Comparison of ENCODE assay signal across 14 mouse cellular contexts in the genomic region with DNA sequence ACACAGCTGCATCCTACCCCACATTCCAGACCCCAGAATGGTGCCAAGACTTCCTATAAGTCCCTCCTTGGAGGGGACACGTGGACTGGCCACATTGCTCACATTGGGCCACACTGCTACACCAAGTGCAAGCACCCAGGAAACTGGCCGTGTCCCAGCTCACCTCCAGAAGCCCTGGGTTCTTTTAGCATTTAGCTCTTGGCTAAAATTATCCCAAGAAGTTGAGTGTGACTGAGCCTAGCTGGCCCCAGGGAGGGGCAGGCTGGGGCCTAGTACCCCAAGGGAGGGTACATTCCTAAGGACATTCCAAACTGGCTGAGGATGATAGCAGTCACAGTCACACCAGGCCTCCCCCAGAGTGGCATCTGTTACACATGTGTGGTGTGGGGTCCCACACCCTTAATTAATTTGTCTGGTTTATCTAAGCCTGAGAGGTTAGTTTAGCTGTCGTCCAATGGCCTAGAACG. TPM values are rescaled to one million over a fixed set of nuclear protein-coding genes. Genes with fewer than 3 reads are reported as not detected.
DNase-seq lines count a peak whose midpoint lies in the region; ATAC-seq and TF ChIP-seq lines count a peak whose summit lies in the region.
"Had no signal": no experiment of that assay in that cellular context is flagged by ENCODE, and none has a peak within 500 bp of the region (broad histone marks: within the 10 kb centered on the region; RNA-seq: fewer than 3 reads in every experiment).

No protein-coding gene starts in this region.

- peak overlapping the region; percentile 30; the same call in 1 of the 2 replicates for H3K9ac ChIP-seq in heart, embryonic 13.5 days
- H3K9ac ChIP-seq in liver, embryonic 11.5 days (ENCODE audit: low read depth, low read length) = no peak overlapping the region
- no peak overlapping the region for H3K9ac ChIP-seq in midbrain, postnatal 0 days (replicated peaks; ENCODE audit: low read length, poor library complexity, severe bottlenecking)

- peak overlapping the region; percentile 50 for H3K27ac ChIP-seq in heart, embryonic 13.5 days (replicated peaks)
- peak overlapping the region; percentile 26; the same call in 1 of the 2 replicates for H3K27ac ChIP-seq in embryonic facial prominence, embryonic 10.5 days (replicated peaks)
- peak overlapping the region; percentile 75 for H3K27ac ChIP-seq in kidney, adult 2 months (ENCODE audit: insufficient read depth, low read depth, low read length)
- peak overlapping the region; percentile 47 for H3K27ac ChIP-seq in liver, embryonic 11.5 days (ENCODE audit: low read depth, low read length)
- no peak overlapping the region for H3K27ac ChIP-seq in midbrain, postnatal 0 days (ENCODE audit: low read depth, low read length)
- H3K27ac ChIP-seq: neural tube, embryonic 12.5 days had no signal

- H3K36me3 ChIP-seq in heart, embryonic 13.5 days = no peaks in the 10 kb centered on the region
- H3K36me3 ChIP-seq in embryonic facial prominence, embryonic 10.5 days (replicated peaks) = no peaks in the 10 kb centered on the region
- no peaks in the 10 kb centered on the region for H3K36me3 ChIP-seq in kidney, adult 2 months (ENCODE audit: control insufficient read depth, insufficient read depth, low read length)
- no peaks in the 10 kb centered on the region for H3K36me3 ChIP-seq in liver, embryonic 11.5 days (ENCODE audit: control insufficient read depth, insufficient read depth, low read length)
- H3K36me3 ChIP-seq in midbrain, postnatal 0 days (ENCODE audit: insufficient read depth, low read length) = no peaks in the 10 kb centered on the region
- H3K36me3 ChIP-seq: neural tube, embryonic 12.5 days had no signal

- no peak for DNase-seq in heart, adult 9 months (ENCODE audit: low spot score in 2 of 2)
- DNase-seq in embryonic facial prominence, embryonic 10.5 days (ENCODE audit: low spot score) = no peak
- DNase-seq in kidney, adult 2 months = peak; percentile 53
- DNase-seq in liver, embryonic 11.5 days (ENCODE audit: low spot score) = no peak
- DNase-seq in midbrain, postnatal 0 days (ENCODE audit: low spot score) = no peak
- DNase-seq in layer of hippocampus, adult 8-10 months (ENCODE audit: low spot score in 2 of 2) = no peak
- DNase-seq in right cerebral cortex, postnatal 25 days = no peak
- DNase-seq: cerebellum, postnatal 36 days; thymus, adult 18-20 months had no signal

- TF ChIP-seq CTCF in kidney, adult 2 months (conservative IDR thresholded peaks at IDR 0.05; ENCODE audit: insufficient read depth, insufficient read length, low read depth, low read length) = no peak
- TF ChIP-seq CTCF in midbrain, postnatal 0 days (IDR thresholded peaks at IDR 0.05) = no peak

- WGBS in heart, embryonic 13.5 days = 25% methylated on average over 4 of the region's 4 CpGs
- WGBS in embryonic facial prominence, embryonic 10.5 days = 32% methylated on average over 4 of the region's 4 CpGs
- WGBS in kidney, adult 2 months = 25% methylated on average over 4 of the region's 4 CpGs
- WGBS in liver, embryonic 11.5 days = 55% methylated on average over 4 of the region's 4 CpGs
- 64% methylated on average over 4 of the region's 4 CpGs for whole genome bisulfite sequencing in midbrain, postnatal 0 days

- H3K4me2 ChIP-seq in heart, embryonic 13.5 days = no peak overlapping the region
- H3K4me2 ChIP-seq in liver, embryonic 11.5 days = no peak overlapping the region
- no peak overlapping the region for H3K4me2 ChIP-seq in midbrain, postnatal 0 days (ENCODE audit: low read depth, low read length, poor library complexity, severe bottlenecking)
- H3K4me2 ChIP-seq: neural tube, embryonic 12.5 days had no signal

- no peak for ATAC-seq in heart, embryonic 13.5 days (ENCODE audit: extremely low read depth, insufficient number of reproducible peaks, low FRiP score, low TSS enrichment)
- peak; percentile 13; the same call in 1 of the 2 replicates for ATAC-seq in liver, embryonic 11.5 days (replicated peaks; ENCODE audit: low FRiP score)
- ATAC-seq in midbrain, postnatal 0 days (ENCODE audit: low FRiP score) = no peak
- ATAC-seq: hindbrain, embryonic 16.5 days had no signal

- no peaks in the 10 kb centered on the region for H3K9me3 ChIP-seq in heart, embryonic 13.5 days
- no peaks in the 10 kb centered on the region for H3K9me3 ChIP-seq in embryonic facial prominence, embryonic 10.5 days
- no peaks in the 10 kb centered on the region for H3K9me3 ChIP-seq in liver, embryonic 11.5 days (ENCODE audit: control insufficient read depth, low read length)
- H3K9me3 ChIP-seq in midbrain, postnatal 0 days (ENCODE audit: low read length) = no peaks in the 10 kb centered on the region
- H3K9me3 ChIP-seq: neural tube, embryonic 12.5 days had no signal

- H3K4me3 ChIP-seq in heart, embryonic 13.5 days = no peak overlapping the region
- H3K4me3 ChIP-seq in embryonic facial prominence, embryonic 10.5 days = no peak overlapping the region
- no peak overlapping the region for H3K4me3 ChIP-seq in kidney, adult 2 months (ENCODE audit: insufficient read depth, low read depth, low read length)
- no peak overlapping the region for H3K4me3 ChIP-seq in liver, embryonic 11.5 days (ENCODE audit: low read depth, low read length)
- H3K4me3 ChIP-seq in midbrain, postnatal 0 days (ENCODE audit: low read depth, low read length) = no peak overlapping the region
- H3K4me3 ChIP-seq: neural tube, embryonic 12.5 days had no signal

- peaks cover 12% of the 10 kb centered on the region for H3K27me3 ChIP-seq in heart, embryonic 13.5 days (replicated peaks)
- peaks cover 18% of the 10 kb centered on the region for H3K27me3 ChIP-seq in embryonic facial prominence, embryonic 10.5 days (replicated peaks; ENCODE audit: low read depth, poor library complexity, severe bottlenecking)
- no peaks in the 10 kb centered on the region for H3K27me3 ChIP-seq in kidney, adult 2 months (replicated peaks; ENCODE audit: control insufficient read depth, insufficient read depth, low read length)
- H3K27me3 ChIP-seq in liver, embryonic 11.5 days (replicated peaks; ENCODE audit: control insufficient read depth, insufficient read depth, low read length) = peaks cover 5% of the 10 kb centered on the region
- H3K27me3 ChIP-seq in midbrain, postnatal 0 days (ENCODE audit: insufficient read depth, low read length) = peaks cover under 1% of the 10 kb centered on the region; the same call in 1 of the 2 replicates

- no peak for TF ChIP-seq POLR2A in kidney, adult 2 months (IDR thresholded peaks at IDR 0.05; ENCODE audit: low read depth, low read length)

- peaks cover 25% of the 10 kb centered on the region for H3K4me1 ChIP-seq in heart, embryonic 13.5 days
- H3K4me1 ChIP-seq in embryonic facial prominence, embryonic 10.5 days = peaks cover 48% of the 10 kb centered on the region
- peaks cover 27% of the 10 kb centered on the region for H3K4me1 ChIP-seq in kidney, adult 2 months (ENCODE audit: control insufficient read depth, insufficient read depth, low read length)
- peaks cover 15% of the 10 kb centered on the region for H3K4me1 ChIP-seq in liver, embryonic 11.5 days (replicated peaks; ENCODE audit: control insufficient read depth, insufficient read depth, low read length)
- H3K4me1 ChIP-seq in midbrain, postnatal 0 days (ENCODE audit: insufficient read depth, low read length) = no peaks in the 10 kb centered on the region

RNA-seq across cellular contexts. Expression of gene Arhgef16, which starts 7.7 kb away (rescaled TPM):
- polyA plus RNA-seq in heart, embryonic 13.5 days (2015; fragmentation: Nextera tagmentation; extraction: Ambion mirVana) = 2.3 and 2.5 TPM in 2 replicates
- 9.9 and 10.3 TPM in 2 replicates for polyA plus RNA-seq in embryonic facial prominence, embryonic 10.5 days (2016; fragmentation: Nextera tagmentation; extraction: Ambion mirVana)
- 58.6 and 66.8 TPM in 2 replicates for polyA plus RNA-seq in kidney, adult 2 months (2012; rRNA removed)
- polyA plus RNA-seq in liver, embryonic 11.5 days (2014; fragmentation: Nextera tagmentation; extraction: Ambion mirVana) = 5.3 and 5.9 TPM in 2 replicates
- 5.0 and 8.1 TPM in 2 replicates for total RNA-seq in midbrain, postnatal 0 days (2014; rRNA removed)
- 2.7 and 3.5 TPM in 2 replicates for polyA plus RNA-seq in midbrain, postnatal 0 days (2015; fragmentation: Nextera tagmentation; extraction: Ambion mirVana)
- total RNA-seq in layer of hippocampus, adult 8-10 months (2022) = 1 to 10 TPM in 3 of 4 experiments, under 1 TPM in 1; 0.63 to 2.0 (median 1.3) TPM
- total RNA-seq: megakaryocyte-erythroid progenitor cell, adult 5-6 weeks had no signal

RNA-seq across cellular contexts. Expression of gene B230104I21Rik, which starts 42.2 kb away (rescaled TPM):
- not detected in 2 replicates for polyA plus RNA-seq in heart, embryonic 13.5 days (2015; fragmentation: Nextera tagmentation; extraction: Ambion mirVana)
- polyA plus RNA-seq in embryonic facial prominence, embryonic 10.5 days (2016; fragmentation: Nextera tagmentation; extraction: Ambion mirVana) = not detected in 2 replicates
- not detected in 2 replicates for polyA plus RNA-seq in kidney, adult 2 months (2012; rRNA removed)
- not detected in 2 replicates for polyA plus RNA-seq in liver, embryonic 11.5 days (2014; fragmentation: Nextera tagmentation; extraction: Ambion mirVana)
- not detected in 2 replicates for total RNA-seq in midbrain, postnatal 0 days (2014; rRNA removed)
- polyA plus RNA-seq in midbrain, postnatal 0 days (2015; fragmentation: Nextera tagmentation; extraction: Ambion mirVana) = 0.19 TPM in 1 of 2 replicates, not detected in the other
- under 1 TPM in 2 of 4 experiments, not detected in 2; 0.64 to 0.94 TPM for total RNA-seq in layer of hippocampus, adult 8-10 months (2022)
- total RNA-seq: megakaryocyte-erythroid progenitor cell, adult 5-6 weeks had no signal
- polyA plus RNA-seq: brain, embryonic 14.5 days; hindbrain, embryonic 16.5 days; neural tube, embryonic 12.5 days had no signal
